Mouse (Mus musculus) G1E (cell line): ENCODE data around the gene Glcci1.

Experiments used
- CTCF ChIP-seq: IDR thresholded peaks from 2 replicates; pipeline ENCODE4 v1.5.1; 2012; ENCODE audit warnings: low read depth, low read length, inconsistent platforms, mixed read lengths
- GATA1 ChIP-seq: IDR thresholded peaks from 2 replicates; pipeline ENCODE4 v1.6.1; 2012; ENCODE audit warnings: borderline replicate concordance, low read length, inconsistent platforms, mixed read lengths
- POLR2AphosphoS5 ChIP-seq: IDR thresholded peaks from 2 replicates; pipeline ENCODE4 v1.6.1; 2012; ENCODE audit warnings: low read depth, low read length, inconsistent platforms; ENCODE audit not compliant: insufficient replicate concordance

- TF ChIP-seq CTCF (no peak), POLR2AphosphoS5 (no peak), GATA1 (no peak)
Observed at GRCm38 (mm10) chr6:8628715-8629267, 119.4 kb downstream of the Glcci1 start.
